Mouse (Mus musculus) ES-E14 (cell line): ENCODE data around the gene Eif3m.

Experiments used
- CHD2 ChIP-seq: IDR thresholded peaks from 2 replicates; pipeline ENCODE4 v1.6.1; 2014; ENCODE audit warnings: mild to moderate bottlenecking, low read depth, low read length, inconsistent platforms
- HCFC1 ChIP-seq: IDR thresholded peaks from 2 replicates; pipeline ENCODE4 v1.6.1; 2012; ENCODE audit warnings: low read length, inconsistent platforms, borderline replicate concordance; ENCODE audit not compliant: insufficient read depth
- ZNF384 ChIP-seq: IDR thresholded peaks from 2 replicates; pipeline ENCODE4 v1.6.1; 2012; ENCODE audit warnings: low read depth, low read length, inconsistent platforms

GRCm38 (mm10) chr2:105007236-105007635 is 9.6 kb downstream of the Eif3m start:
- TF ChIP-seq ZNF384 (no peak), CHD2 (no peak), HCFC1 (no peak)
